Mouse (Mus musculus) stomach, postnatal 0 days (tissue): ENCODE data around the gene Milr1.

Experiments used
- CTCF ChIP-seq: IDR thresholded peaks from 2 replicates; pipeline ENCODE4 v1.5.1; 2016; ENCODE audit warnings: antibody characterized with exemption, low read depth, mild to moderate bottlenecking, moderate library complexity
- EP300 ChIP-seq: optimal IDR thresholded peaks from 2 replicates; pipeline ENCODE3; 2016; ENCODE audit warnings: antibody characterized with exemption

GRCm38 (mm10) chr11:106787131-106788025 is 36.4 kb downstream of the Milr1 start:
- no peak for TF ChIP-seq CTCF
- no peak for TF ChIP-seq EP300
